Mouse (Mus musculus) right cerebral cortex, postnatal 4 days (tissue): ENCODE results near the gene Ltbp2.
A peak's percentile ranks its signal among the peaks of the same experiment; 100 is the strongest.

Experiments
- DNase-seq: peaks from one replicate; pipeline ENCODE4 v3.0.0-alpha.2; 2022

The Ltbp2 gene

GRCm38 (mm10) chr12:84876481-84877121 is at the start of gene Ltbp2:
Gene Ltbp2 (minus strand): TSS chr12:84876532.
- peak; percentile 79 for DNase-seq

- no peak for DNase-seq
These were observed 48.0 kb upstream of the Ltbp2 start for GRCm38 (mm10) chr12:84924324-84924723.

- DNase-seq: no peak
These were observed 45.6 kb upstream of the Ltbp2 start for GRCm38 (mm10) chr12:84921881-84922419.

GRCm38 (mm10) chr12:84918809-84919208 is 42.5 kb upstream of the Ltbp2 start:
- DNase-seq: no peak

GRCm38 (mm10) chr12:84917799-84918198 is 41.5 kb upstream of the Ltbp2 start:
- DNase-seq: no peak

DNA sequence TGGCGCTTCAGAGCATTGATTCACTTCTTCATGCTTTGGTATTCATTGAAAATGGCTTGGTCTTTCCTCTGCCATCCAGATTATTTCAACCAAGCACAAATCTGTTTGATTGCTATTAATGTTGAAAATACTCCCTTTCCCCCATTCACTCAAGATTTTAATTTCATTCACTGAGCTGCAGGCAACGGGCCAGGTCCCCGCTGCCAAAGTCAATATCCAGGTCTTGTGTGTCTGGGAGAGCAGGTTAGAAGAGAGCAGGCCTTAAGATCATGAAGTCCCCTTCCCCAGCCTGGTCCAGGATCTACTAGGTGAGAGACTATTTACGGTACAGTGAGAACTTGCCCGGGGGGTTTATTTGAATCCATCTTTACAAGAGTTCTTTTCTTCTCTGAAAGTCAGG is 38.6 kb upstream of the Ltbp2 start:
- DNase-seq: no peak

GRCm38 (mm10) chr12:84912652-84913104 is 36.3 kb upstream of the Ltbp2 start:
- DNase-seq: peak; percentile 15

- no peak for DNase-seq
These were observed 35.3 kb upstream of the Ltbp2 start for GRCm38 (mm10) chr12:84911640-84912039.

DNA sequence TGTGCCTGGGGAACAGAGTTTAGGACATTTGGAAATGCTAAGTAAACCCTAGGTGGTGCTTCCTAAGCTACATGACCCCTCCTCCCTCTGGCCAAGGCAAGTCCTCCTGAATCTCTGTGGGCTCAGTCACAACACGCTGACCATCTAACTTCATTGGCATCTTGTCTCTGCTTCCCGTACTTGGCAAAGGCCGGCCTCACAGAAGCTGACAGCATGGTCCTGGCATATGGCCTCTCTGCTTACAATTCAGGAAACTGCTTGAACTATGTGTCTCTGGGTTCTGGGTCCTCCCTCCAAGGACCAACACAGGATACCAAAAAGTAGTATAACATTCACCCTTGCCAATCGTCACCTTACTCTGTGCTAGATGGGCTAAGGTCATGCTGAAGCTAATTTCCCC is 33.7 kb upstream of the Ltbp2 start:
- DNase-seq: no peak

GRCm38 (mm10) chr12:84907627-84908480 is 31.5 kb upstream of the Ltbp2 start:
- no peak for DNase-seq

- no peak for DNase-seq
These were observed 30.8 kb upstream of the Ltbp2 start for GRCm38 (mm10) chr12:84907024-84907626.

DNA sequence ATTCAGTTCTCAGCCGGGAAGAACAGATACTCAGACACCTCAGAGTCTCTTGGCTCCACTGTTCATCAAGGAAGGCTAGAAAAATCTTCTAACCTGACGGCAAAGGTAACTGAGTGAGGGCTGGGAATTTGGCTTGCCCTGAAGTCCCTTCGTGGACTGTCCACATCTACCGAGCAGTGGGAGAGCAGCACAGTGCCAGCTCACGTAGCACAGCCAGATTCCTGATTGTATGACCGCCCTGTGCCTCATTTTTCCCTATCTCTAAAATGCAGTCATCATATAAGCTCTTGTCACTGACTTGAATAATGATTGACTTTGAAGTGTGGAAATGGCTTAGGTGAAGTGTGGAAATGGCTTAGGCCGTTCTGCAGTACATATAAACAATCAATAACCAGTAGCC is 28.1 kb upstream of the Ltbp2 start:
- DNase-seq: no peak

- DNase-seq: no peak
These were observed 24.0 kb upstream of the Ltbp2 start for GRCm38 (mm10) chr12:84900317-84900716.

- DNase-seq: no peak
These were observed 21.0 kb upstream of the Ltbp2 start for GRCm38 (mm10) chr12:84897322-84897721.

DNA sequence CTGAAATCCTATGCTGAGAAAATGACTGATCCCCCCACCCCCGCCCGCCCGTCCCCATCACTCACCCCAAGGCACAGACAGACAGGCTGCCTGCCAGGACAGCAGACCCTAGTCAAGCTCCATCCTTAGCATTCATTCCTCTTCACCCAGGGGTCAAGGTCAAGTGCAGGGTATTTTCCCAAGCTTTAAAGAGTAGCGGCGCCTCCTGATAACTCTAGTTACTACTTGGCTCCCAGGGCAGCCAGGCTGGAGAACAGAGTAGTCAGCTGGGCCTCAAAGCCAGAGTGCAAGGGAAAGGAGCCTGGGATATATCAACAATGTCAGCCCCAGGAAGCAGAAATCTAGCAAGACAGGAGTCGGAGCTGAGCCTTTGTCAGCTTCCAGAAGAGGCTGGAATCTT is 19.9 kb upstream of the Ltbp2 start:
- DNase-seq: no peak

DNA sequence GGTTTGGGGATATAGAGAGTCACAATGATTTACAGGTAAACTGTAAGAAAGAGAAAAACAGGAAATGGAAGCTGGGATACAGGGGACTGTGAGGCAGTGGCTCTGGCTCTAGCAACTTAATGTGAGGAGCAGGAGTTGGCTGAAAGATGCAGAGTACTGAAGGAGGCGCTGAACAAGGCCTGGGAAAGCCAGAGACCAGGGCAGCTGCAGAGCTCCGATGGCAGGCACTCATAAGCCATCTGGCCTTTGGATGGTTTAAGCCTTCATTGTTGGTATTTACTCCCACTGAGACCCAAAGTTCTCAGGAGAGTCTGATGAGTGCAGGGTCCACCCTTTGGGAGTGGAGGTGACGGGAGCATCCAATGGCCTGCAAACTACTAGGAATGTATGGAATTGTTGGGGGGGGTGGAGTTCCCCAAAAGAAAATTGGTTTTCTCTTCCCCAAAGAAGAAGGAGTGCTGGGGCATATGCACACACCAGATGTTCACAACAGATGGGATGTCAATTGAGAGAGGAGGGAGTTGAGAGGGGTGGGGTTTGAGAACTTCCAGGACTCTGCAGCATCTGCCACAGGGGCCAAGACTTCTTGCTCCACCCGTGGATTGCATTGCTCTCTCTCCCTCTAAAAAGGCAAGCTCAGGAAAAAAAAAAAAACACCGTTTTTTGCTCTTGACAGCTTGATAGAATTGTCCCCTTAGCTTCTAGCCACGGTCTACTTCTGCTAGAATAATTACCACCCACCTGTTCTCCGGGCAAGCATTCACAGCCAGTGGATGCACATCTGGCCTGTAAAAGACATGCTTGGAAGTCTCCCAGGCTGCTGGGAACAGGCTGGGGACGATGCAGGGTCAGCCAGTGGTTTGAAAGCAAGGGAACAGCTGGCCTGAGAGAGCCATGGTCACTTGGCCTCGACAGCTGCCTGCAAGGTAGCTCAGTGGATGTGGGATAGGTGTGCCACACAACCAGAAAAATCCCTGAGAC is 17.6 kb upstream of the Ltbp2 start:
- DNase-seq: no peak

DNA sequence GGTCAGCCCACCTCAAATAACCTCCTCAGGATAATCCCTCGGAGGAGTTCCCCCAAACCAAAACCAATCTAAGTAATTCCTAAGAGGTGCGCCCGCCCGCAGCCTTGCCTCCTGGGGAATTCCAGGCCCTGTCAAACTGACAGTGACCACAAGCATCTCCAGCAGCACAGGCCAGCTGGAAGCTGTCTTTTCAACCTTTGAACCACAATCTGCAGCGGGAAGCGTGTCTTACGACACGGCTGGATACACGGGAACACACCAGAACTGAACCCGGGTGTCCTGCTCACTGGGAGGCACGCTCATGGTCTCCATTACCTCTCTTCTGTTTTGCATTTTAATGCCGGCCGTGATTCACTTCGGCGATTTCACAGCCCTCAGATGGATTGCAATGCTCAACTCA is 14.0 kb upstream of the Ltbp2 start:
- no peak for DNase-seq

DNA sequence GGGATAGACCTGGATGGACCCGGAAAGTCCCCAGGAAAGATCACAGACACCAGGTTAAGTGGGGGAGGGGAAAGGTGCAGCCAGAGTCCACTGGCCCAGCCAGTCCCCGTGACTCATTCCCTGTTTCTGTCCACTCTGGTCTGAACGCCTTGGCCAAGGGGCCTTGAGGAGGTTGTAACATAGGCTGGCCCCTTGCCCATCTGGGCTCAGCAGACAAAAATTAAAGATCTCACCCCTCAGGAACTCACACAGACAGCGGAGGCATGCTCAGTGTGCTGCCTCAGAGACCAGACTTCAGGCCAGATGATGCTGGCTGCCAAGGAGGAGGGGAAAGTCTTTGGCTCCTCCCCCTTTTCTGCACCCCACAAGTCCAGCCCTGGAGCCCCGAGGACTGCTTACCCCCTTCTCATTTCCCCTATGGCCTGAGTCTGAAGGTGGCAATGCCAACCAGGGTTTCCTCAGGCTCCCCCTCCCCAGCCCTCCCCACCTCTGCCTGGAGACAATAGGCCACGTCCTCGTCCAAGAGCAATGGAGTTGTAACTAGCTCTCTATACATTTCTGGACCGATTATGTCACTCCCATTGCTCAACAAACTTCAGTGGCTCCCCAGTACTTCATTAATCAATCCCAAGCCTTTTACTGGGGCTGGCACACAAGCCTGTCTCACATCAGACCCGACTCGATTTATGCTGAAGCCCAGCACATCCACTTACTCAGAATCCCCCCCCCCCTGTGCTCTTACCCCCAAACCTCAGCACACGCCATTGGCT is 9.0 kb upstream of the Ltbp2 start:
- DNase-seq: no peak

DNA sequence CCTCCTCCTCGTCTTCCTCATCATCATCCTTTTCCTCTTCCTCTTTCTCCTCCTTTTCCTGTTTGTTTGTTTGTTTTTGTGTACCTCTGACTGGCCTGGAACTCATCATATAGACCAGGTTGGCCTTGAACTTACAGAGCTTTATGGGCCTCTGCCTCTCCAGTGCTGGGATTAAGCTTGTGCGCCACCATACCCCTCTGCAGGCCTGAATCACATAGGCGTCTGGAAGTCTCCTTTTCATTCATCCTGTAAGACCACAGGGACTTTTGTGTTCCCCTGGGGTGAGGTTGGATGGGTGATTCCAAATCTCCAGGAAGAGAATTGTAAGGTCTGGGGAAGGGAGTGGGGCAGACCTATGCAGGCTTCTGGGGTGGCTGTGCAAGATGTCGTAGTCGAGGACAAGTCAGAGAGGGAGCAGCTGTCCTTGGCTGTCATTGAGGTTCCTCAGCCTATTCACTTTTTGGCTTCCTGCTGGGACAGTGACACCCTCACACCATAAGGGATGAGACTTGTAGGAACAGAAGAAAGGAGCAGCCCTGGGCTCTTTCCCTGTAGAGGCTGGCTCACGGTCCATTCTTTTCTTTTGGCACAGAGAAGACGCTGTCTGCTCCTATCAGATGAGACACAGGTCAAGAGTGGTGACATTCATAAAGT is 8.2 kb upstream of the Ltbp2 start:
- DNase-seq: no peak

- DNase-seq: no peak
These were observed 6.5 kb upstream of the Ltbp2 start for GRCm38 (mm10) chr12:84882796-84883195.

DNA sequence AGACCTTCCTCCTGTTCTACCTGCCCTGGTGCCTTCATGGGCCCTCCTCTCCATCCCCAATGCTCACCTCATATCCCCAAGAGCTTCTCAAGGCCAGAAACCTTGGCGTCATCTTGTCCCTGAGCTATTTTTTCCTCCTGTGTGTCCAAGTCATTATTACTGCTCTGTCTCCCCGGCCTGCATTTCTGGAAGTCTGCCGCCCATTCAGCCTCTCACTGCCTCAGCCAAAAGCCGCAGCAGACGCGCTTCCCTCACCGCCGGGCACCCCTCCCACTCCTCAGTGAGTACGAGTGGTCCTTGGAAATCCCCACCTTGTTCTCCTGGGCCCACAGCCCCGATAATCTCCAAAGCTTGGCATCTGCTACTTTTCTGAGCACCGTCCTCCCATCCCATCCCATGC is 3.8 kb upstream of the Ltbp2 start:
- no peak for DNase-seq
